Mouse (Mus musculus): ENCODE measurements around the gene Cd38. TPM values are rescaled to one million over a fixed set of nuclear protein-coding genes. Genes with fewer than 3 reads are reported as not detected.

The Cd38 gene
- polyA plus RNA-seq, 1 experiment from 2014 or later: 37.7 TPM

- ATAC-seq (ENCODE audit: low FRiP score, low TSS enrichment): peak; percentile 23; the same call in 1 of the 2 replicates
- 67% methylated on average over 11 of the region's 11 CpGs for WGBS
- Histone ChIP-seq H3K4me3 (ENCODE audit: low read length) (no peak overlapping the region), H3K9me3 (ENCODE audit: low read length) (0 out of 2 replicates have a peak, but pooled peaks cover 5% of the 10 kb centered on the region), H3K36me3 (ENCODE audit: insufficient read depth, low read length) (no peaks in the 10 kb centered on the region), H3K4me1 (ENCODE audit: insufficient read depth, low read length) (0 out of 2 replicates have a peak, but pooled peaks cover 4% of the 10 kb centered on the region), H3K9ac (replicated peaks; ENCODE audit: low read length) (no peak overlapping the region), H3K4me2 (replicated peaks; ENCODE audit: low read depth, low read length) (no peak overlapping the region), H3K27me3 (ENCODE audit: insufficient read depth, low read length) (no peaks in the 10 kb centered on the region), H3K27ac (ENCODE audit: low read length) (peak overlapping the region; percentile 63)
Measured at GRCm38 (mm10) chr5:43853096-43853867, 15.1 kb upstream of the Cd38 start.

GRCm38 (mm10) chr5:43853868-43854488 lies 14.4 kb upstream of the Cd38 start:
- no peak overlapping the region for H3K4me3 ChIP-seq (ENCODE audit: low read length)
- no peaks in the 10 kb centered on the region for H3K36me3 ChIP-seq (ENCODE audit: insufficient read depth, low read length)
- no peaks in the 10 kb centered on the region for H3K27me3 ChIP-seq (ENCODE audit: insufficient read depth, low read length)
- 0 out of 2 replicates have a peak, but pooled peaks cover 4% of the 10 kb centered on the region for H3K4me1 ChIP-seq (ENCODE audit: insufficient read depth, low read length)
- ATAC-seq (ENCODE audit: low FRiP score, low TSS enrichment): no peak
- 77% methylated on average over 7 of the region's 7 CpGs for WGBS
- 0 out of 2 replicates have a peak, but pooled peaks cover 5% of the 10 kb centered on the region for H3K9me3 ChIP-seq (ENCODE audit: low read length)
- no peak overlapping the region for H3K9ac ChIP-seq (replicated peaks; ENCODE audit: low read length)
- peak overlapping the region; percentile 63 for H3K27ac ChIP-seq (ENCODE audit: low read length)
- H3K4me2 ChIP-seq (replicated peaks; ENCODE audit: low read depth, low read length): no peak overlapping the region

DNA sequence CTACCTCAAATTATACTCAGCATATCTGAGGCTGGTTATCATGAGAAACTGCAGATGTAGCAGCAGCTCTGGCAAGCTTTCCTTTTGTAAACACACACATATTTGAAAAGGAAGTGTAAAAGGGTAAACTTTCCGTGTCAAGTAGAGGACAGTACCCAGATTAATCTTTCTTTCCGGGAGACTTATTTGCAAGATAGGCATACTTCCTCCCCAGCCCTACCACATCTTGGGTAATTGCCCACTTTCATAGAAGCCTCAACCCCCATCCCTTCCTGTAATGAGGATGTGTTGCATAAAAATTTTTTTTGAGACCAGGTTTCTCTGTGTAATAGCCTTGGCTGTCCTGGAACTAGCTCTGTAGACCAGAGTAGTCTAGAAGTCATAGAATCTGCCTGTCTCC lies 12.6 kb upstream of the Cd38 start:
- ATAC-seq (ENCODE audit: low FRiP score, low TSS enrichment): no peak; the same call in 1 of the 2 replicates

DNA sequence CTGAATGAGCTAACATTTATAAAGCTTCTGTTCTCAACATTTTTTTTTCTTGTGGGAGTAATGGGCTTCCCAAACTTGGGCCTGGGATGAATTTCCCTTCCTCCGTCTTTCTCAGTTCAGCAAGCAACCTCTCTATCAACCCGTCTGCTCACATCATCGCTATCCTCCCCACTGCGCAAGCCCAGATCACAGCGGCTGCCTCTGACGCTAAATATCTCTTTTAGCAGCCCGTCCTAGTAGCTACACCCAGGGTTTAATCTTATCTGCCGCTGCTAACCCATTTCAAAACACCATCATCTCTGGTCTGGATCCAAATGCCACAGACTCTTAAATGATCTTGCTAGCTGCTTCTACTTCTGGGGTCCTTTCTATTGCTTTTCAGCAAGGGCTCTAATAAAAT lies 8.7 kb upstream of the Cd38 start:
- 0 out of 2 replicates have a peak, but pooled peaks cover 4% of the 10 kb centered on the region for H3K4me1 ChIP-seq (ENCODE audit: insufficient read depth, low read length)
- H3K4me2 ChIP-seq (replicated peaks; ENCODE audit: low read depth, low read length): no peak overlapping the region
- H3K4me3 ChIP-seq (ENCODE audit: low read length): no peak overlapping the region
- no peak overlapping the region for H3K9ac ChIP-seq (replicated peaks; ENCODE audit: low read length)
- no peak for ATAC-seq (ENCODE audit: low FRiP score, low TSS enrichment)
- 90% methylated on average over 8 of the region's 8 CpGs for WGBS
- no peaks in the 10 kb centered on the region for H3K36me3 ChIP-seq (ENCODE audit: insufficient read depth, low read length)
- H3K27me3 ChIP-seq (ENCODE audit: insufficient read depth, low read length): no peaks in the 10 kb centered on the region
- no peak overlapping the region for H3K27ac ChIP-seq (ENCODE audit: low read length)
- H3K9me3 ChIP-seq (ENCODE audit: low read length): 0 out of 2 replicates have a peak, but pooled peaks cover 5% of the 10 kb centered on the region

More for the DNA sequence above, 12.6 kb upstream of the Cd38 start:
- Histone ChIP-seq H3K4me1 (ENCODE audit: insufficient read depth, low read length) (0 out of 2 replicates have a peak, but pooled peaks cover 4% of the 10 kb centered on the region), H3K4me2 (replicated peaks; ENCODE audit: low read depth, low read length) (no peak overlapping the region), H3K36me3 (ENCODE audit: insufficient read depth, low read length) (no peaks in the 10 kb centered on the region), H3K27me3 (ENCODE audit: insufficient read depth, low read length) (no peaks in the 10 kb centered on the region), H3K27ac (ENCODE audit: low read length) (no peak overlapping the region; the same call in 1 of the 2 replicates), H3K4me3 (ENCODE audit: low read length) (no peak overlapping the region), H3K9me3 (ENCODE audit: low read length) (0 out of 2 replicates have a peak, but pooled peaks cover 5% of the 10 kb centered on the region), H3K9ac (replicated peaks; ENCODE audit: low read length) (no peak overlapping the region)
- WGBS: 36% methylated on average over 2 of the region's 2 CpGs

- Histone ChIP-seq H3K4me1 (ENCODE audit: insufficient read depth, low read length) (no peaks in the 10 kb centered on the region), H3K4me2 (replicated peaks; ENCODE audit: low read depth, low read length) (no peak overlapping the region), H3K36me3 (ENCODE audit: insufficient read depth, low read length) (no peaks in the 10 kb centered on the region), H3K27me3 (ENCODE audit: insufficient read depth, low read length) (no peaks in the 10 kb centered on the region), H3K9me3 (ENCODE audit: low read length) (0 out of 2 replicates have a peak, but pooled peaks cover 5% of the 10 kb centered on the region), H3K27ac (ENCODE audit: low read length) (no peak overlapping the region), H3K4me3 (ENCODE audit: low read length) (no peak overlapping the region), H3K9ac (replicated peaks; ENCODE audit: low read length) (no peak overlapping the region)
- ATAC-seq (ENCODE audit: low FRiP score, low TSS enrichment): no peak
- WGBS: 92% methylated on average over 5 of the region's 5 CpGs
Measured at GRCm38 (mm10) chr5:43860096-43860495, 8.3 kb upstream of the Cd38 start.

DNA sequence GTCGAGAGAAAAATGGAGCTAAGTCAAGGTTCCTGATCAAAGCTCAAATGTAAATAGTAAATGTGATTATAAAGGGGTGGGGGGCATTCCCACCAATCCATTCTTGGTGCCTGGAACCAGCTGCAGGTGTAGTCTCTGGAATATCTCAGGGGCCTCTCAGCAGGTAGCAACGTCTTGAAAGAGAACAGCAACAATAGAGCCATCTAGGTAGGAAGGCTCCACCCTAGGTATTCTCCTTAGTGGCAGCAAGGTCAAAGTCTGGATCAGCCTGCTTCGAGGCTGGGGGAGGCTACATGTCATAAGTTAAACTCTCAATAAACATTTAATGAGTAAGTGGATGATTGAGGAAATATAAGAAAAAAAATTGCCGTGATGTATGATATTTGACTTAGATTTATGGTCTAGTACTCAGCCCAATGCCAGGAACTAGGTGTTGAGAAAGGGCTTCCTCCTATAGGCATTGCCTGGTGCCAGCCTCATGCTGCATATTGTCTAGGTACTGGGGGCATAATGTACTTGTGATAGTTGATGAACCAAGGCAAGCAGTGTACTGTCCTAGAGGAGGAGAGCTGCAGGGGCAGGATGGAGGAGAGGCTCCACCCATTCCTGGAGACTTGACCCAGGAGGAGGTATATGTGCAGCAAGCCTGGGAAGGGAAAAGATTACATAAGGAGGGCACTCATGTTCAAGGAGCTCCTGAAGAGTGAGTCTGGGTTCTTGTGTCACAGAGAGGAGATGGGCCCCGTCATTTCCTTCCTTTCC lies 7.5 kb upstream of the Cd38 start:
- no peak for ATAC-seq (ENCODE audit: low FRiP score, low TSS enrichment)
- H3K4me1 ChIP-seq (ENCODE audit: insufficient read depth, low read length): no peaks in the 10 kb centered on the region
- no peaks in the 10 kb centered on the region for H3K27me3 ChIP-seq (ENCODE audit: insufficient read depth, low read length)
- H3K27ac ChIP-seq (ENCODE audit: low read length): no peak overlapping the region
- no peak overlapping the region for H3K4me2 ChIP-seq (replicated peaks; ENCODE audit: low read depth, low read length)
- H3K4me3 ChIP-seq (ENCODE audit: low read length): no peak overlapping the region
- H3K9ac ChIP-seq (replicated peaks; ENCODE audit: low read length): no peak overlapping the region
- WGBS: 63% methylated on average over 5 of the region's 5 CpGs
- 0 out of 2 replicates have a peak, but pooled peaks cover 5% of the 10 kb centered on the region for H3K9me3 ChIP-seq (ENCODE audit: low read length)
- no peaks in the 10 kb centered on the region for H3K36me3 ChIP-seq (ENCODE audit: insufficient read depth, low read length)

DNA sequence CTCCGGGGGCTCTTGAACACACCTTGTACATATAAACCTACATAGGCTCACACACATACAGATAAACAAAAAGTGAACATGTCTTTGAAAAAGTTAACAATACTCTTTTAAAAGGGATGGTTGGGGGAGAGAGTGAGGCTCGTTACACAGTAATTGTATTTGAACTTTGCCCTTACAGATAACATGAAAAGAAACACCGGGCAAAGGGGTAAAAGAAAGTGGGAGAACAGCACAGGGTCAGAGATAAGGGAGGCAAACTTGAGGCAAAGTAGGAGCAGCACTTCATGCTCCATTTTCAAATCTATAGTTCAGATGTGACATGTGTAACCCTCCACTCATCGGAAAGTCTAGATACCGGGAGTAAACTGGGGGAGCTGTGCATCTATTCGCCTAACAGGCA lies 4.7 kb upstream of the Cd38 start:
- 72% methylated on average over 6 of the region's 6 CpGs for WGBS
- H3K4me3 ChIP-seq (ENCODE audit: low read length): no peak overlapping the region
- H3K36me3 ChIP-seq (ENCODE audit: insufficient read depth, low read length): no peaks in the 10 kb centered on the region
- H3K27me3 ChIP-seq (ENCODE audit: insufficient read depth, low read length): no peaks in the 10 kb centered on the region
- no peak overlapping the region for H3K9ac ChIP-seq (replicated peaks; ENCODE audit: low read length)
- no peak overlapping the region for H3K4me2 ChIP-seq (replicated peaks; ENCODE audit: low read depth, low read length)
- no peaks in the 10 kb centered on the region for H3K9me3 ChIP-seq (ENCODE audit: low read length)
- no peaks in the 10 kb centered on the region for H3K4me1 ChIP-seq (ENCODE audit: insufficient read depth, low read length)
- no peak for ATAC-seq (ENCODE audit: low FRiP score, low TSS enrichment)
- no peak overlapping the region for H3K27ac ChIP-seq (ENCODE audit: low read length)

DNA sequence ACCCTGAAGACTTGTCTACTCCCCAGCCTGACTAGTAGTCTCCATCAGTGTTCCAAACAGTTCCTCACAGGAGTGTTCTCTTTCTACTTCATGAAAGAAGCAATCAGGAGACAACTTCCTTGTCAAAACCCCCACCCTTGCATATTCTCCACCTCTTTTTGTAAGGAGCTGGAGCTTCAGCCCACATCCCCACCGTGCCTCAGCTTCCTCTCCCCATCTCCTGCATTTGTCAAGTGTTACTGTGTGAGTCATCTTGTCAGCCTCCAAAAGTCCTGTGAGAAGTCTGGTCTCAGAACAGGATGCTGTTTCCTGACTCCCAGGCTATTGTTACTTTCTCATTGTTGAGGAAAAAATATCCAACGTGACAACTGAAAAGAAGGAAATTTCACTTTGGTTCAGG lies 3.0 kb upstream of the Cd38 start:
- Histone ChIP-seq H3K27ac (ENCODE audit: low read length) (peak overlapping the region; percentile 11; the same call in 1 of the 2 replicates), H3K4me3 (ENCODE audit: low read length) (no peak overlapping the region), H3K9me3 (ENCODE audit: low read length) (no peaks in the 10 kb centered on the region), H3K4me2 (replicated peaks; ENCODE audit: low read depth, low read length) (no peak overlapping the region), H3K9ac (replicated peaks; ENCODE audit: low read length) (no peak overlapping the region), H3K4me1 (ENCODE audit: insufficient read depth, low read length) (peaks cover 4% of the 10 kb centered on the region; the same call in 1 of the 2 replicates), H3K27me3 (ENCODE audit: insufficient read depth, low read length) (no peaks in the 10 kb centered on the region), H3K36me3 (ENCODE audit: insufficient read depth, low read length) (no peaks in the 10 kb centered on the region)
- 73% methylated on average over 2 of the region's 2 CpGs for WGBS
- ATAC-seq (ENCODE audit: low FRiP score, low TSS enrichment): no peak

- WGBS: 4% methylated on average over 28 of the region's 28 CpGs
- ATAC-seq (ENCODE audit: low FRiP score, low TSS enrichment): peak; percentile 70
- peak overlapping the region; percentile 73 for H3K9ac ChIP-seq (replicated peaks; ENCODE audit: low read length)
Measured at GRCm38 (mm10) chr5:43868711-43869600, 603 bp downstream of the Cd38 start.

More at GRCm38 (mm10) chr5:43868711-43869600, 603 bp downstream of the Cd38 start:
- peaks cover 4% of the 10 kb centered on the region; the same call in 1 of the 2 replicates for H3K4me1 ChIP-seq (ENCODE audit: insufficient read depth, low read length)
- H3K4me3 ChIP-seq (ENCODE audit: low read length): peak overlapping the region; percentile 56
- H3K9me3 ChIP-seq (ENCODE audit: low read length): no peaks in the 10 kb centered on the region
- H3K27me3 ChIP-seq (ENCODE audit: insufficient read depth, low read length): no peaks in the 10 kb centered on the region
- no peaks in the 10 kb centered on the region for H3K36me3 ChIP-seq (ENCODE audit: insufficient read depth, low read length)
- peak overlapping the region; percentile 75 for H3K4me2 ChIP-seq (replicated peaks; ENCODE audit: low read depth, low read length)
- H3K27ac ChIP-seq (ENCODE audit: low read length): peak overlapping the region; percentile 78

Measured in kidney, embryonic 16.5 days (tissue).